Mouse (Mus musculus) ES-E14 (cell line): Measurements from ENCODE around the gene Kcna3. TPM values are rescaled to one million over a fixed set of nuclear protein-coding genes. Genes with fewer than 3 reads are reported as not detected.

Source experiments
- DNase-seq: peaks from one replicate; pipeline ENCODE4 v3.0.0-alpha.2; 2013; ENCODE audit warnings: low read depth, low spot score
- H3K27ac ChIP-seq: 2 replicates; pipeline ENCODE4 v1.5.1; 2012; ENCODE audit warnings: low read depth, mild to moderate bottlenecking, low read length, moderate library complexity, mixed read lengths; ENCODE audit not compliant: poor library complexity, insufficient read depth, severe bottlenecking
- H3K36me3 ChIP-seq: 2 replicates; pipeline ENCODE4 v1.6.1; 2012; ENCODE audit warnings: mild to moderate bottlenecking, low read length, moderate library complexity, mixed read lengths; ENCODE audit not compliant: control insufficient read depth, poor library complexity, insufficient read depth, severe bottlenecking
- H3K4me1 ChIP-seq, 2 experiments: fragments of 150-350 bp in 1 of 2; sonication (generic) in 1 of 2; 2 replicates each; pipeline ENCODE4 v1.6.1; 2012; ENCODE audit warnings: low read length in 2 of 2, mild to moderate bottlenecking in 1 of 2, mixed read lengths in 1 of 2; ENCODE audit not compliant: control insufficient read depth in 2 of 2, insufficient read depth in 2 of 2, poor library complexity in 1 of 2
- H3K4me3 ChIP-seq, 2 experiments: fragments of 150-350 bp in 1 of 2; sonication (generic) in 1 of 2; 2 replicates each; pipeline ENCODE4 v1.5.1; 2012; ENCODE audit warnings: low read length in 2 of 2, low read depth in 1 of 2, mild to moderate bottlenecking in 1 of 2, mixed read lengths in 1 of 2; ENCODE audit not compliant: insufficient read depth in 1 of 2, poor library complexity in 1 of 2, severe bottlenecking in 1 of 2
- H3K9ac ChIP-seq: 2 replicates; pipeline ENCODE4 v1.6.1; 2012; ENCODE audit warnings: low read depth, mild to moderate bottlenecking, low read length, mixed read lengths; ENCODE audit not compliant: poor library complexity, insufficient read depth, severe bottlenecking
- H3K9me3 ChIP-seq: fragments of 150-350 bp; sonication (generic); 2 replicates; pipeline ENCODE4 v1.6.1; 2012; ENCODE audit warnings: low read depth, mild to moderate bottlenecking, low read length; ENCODE audit not compliant: control insufficient read depth, insufficient read depth
- CHD2 ChIP-seq: IDR thresholded peaks from 2 replicates; pipeline ENCODE4 v1.6.1; 2014; ENCODE audit warnings: mild to moderate bottlenecking, low read depth, low read length, inconsistent platforms
- HCFC1 ChIP-seq: IDR thresholded peaks from 2 replicates; pipeline ENCODE4 v1.6.1; 2012; ENCODE audit warnings: low read length, inconsistent platforms, borderline replicate concordance; ENCODE audit not compliant: insufficient read depth
- MAFK ChIP-seq: IDR thresholded peaks from 2 replicates; pipeline ENCODE4 v1.6.1; 2014; ENCODE audit warnings: mild to moderate bottlenecking, low read depth, low read length, inconsistent platforms; ENCODE audit not compliant: insufficient read depth
- ZC3H11A ChIP-seq: IDR thresholded peaks from 2 replicates; pipeline ENCODE4 v1.6.1; 2012; ENCODE audit warnings: low read depth, mild to moderate bottlenecking, inconsistent platforms, low read length, borderline replicate concordance
- ZNF384 ChIP-seq: IDR thresholded peaks from 2 replicates; pipeline ENCODE4 v1.6.1; 2012; ENCODE audit warnings: low read depth, low read length, inconsistent platforms
- in situ Hi-C, 2 experiments: fragments of 600-800 bp; cut with MboI; formaldehyde crosslinking; loops; one replicate each; pipeline ENCODE4 v1.15.1; 2025; ENCODE audit warnings: low sequenced_read_pairs in 2 of 2, inconsistent platforms in 1 of 2; ENCODE audit not compliant: unreplicated experiment in 2 of 2
- total RNA-seq: library from RNA; depleted of rRNA; stranded (reverse); fragments of 300-350 nt; gene quantifications from 2 replicates; pipeline ENCODE4 v1.2.3, GENCODE M21; 2012; rRNA removed

Kcna3 gene
- total RNA-seq, 1 experiment, result 0.85 TPM

DNA sequence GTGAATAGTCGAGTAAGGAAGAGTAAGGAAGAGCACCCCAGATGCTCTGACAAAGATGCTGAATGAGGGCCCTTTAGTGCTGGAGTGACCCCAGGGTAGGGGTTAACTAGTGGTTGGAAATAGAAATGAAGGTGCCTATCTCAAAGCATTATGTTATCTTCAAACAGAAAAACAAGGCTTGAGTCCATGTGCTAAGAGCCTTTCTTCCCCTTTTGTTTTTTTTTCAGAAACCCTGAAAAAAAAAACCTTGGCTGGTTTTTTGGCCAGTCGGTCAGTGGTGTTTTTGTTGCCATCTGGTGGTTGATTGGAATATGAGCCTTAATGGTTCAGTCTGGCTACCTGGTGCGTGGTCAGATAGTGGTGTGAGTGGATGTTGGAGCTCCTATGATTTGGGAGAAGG lies 45.3 kb downstream of the Kcna3 start:
- Histone ChIP-seq H3K9ac (no peak overlapping the region), H3K9me3 (no peaks in the 10 kb centered on the region), H3K4me3 (no peak overlapping the region), H3K36me3 (no peaks in the 10 kb centered on the region), H3K27ac (no peak overlapping the region), H3K4me1 (no peaks in the 10 kb centered on the region)
- DNase-seq, result no peak
- TF ChIP-seq MAFK (no peak), ZC3H11A (0 out of 2 replicates have a peak, but pooled peaks have one; percentile 9), HCFC1 (no peak), CHD2 (no peak), ZNF384 (peak; percentile 85)
- in situ Hi-C loops, result no loop called here

DNA sequence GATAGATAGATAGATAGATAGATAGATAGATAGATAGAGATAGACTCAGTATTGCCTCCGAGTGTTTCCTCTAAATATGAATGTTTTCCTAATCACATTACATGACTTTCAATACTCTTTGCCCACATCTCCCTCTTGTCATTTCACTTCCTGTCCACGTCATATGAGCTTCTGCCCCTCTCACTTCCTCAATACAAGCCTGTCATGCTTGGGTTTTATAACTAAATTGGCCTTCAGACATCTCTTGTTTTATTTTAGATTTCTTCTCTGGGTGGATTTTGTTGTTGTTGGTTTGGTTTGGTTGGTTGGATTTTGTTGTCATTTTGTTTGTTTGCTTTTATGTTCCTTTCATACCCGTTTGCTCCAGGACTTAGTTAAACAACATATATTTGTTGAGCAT lies 48.6 kb downstream of the Kcna3 start:
- TF ChIP-seq HCFC1 (no peak), CHD2 (no peak), MAFK (no peak), ZC3H11A (no peak), ZNF384 (no peak)
- no peak overlapping the region for H3K9ac ChIP-seq
- no peaks in the 10 kb centered on the region for H3K36me3 ChIP-seq
- no peak for DNase-seq
- in situ Hi-C loops, result no loop called here
- H3K9me3 ChIP-seq, result no peaks in the 10 kb centered on the region
- no peaks in the 10 kb centered on the region for H3K4me1 ChIP-seq
- H3K4me3 ChIP-seq, result no peak overlapping the region
- no peak overlapping the region for H3K27ac ChIP-seq

DNA sequence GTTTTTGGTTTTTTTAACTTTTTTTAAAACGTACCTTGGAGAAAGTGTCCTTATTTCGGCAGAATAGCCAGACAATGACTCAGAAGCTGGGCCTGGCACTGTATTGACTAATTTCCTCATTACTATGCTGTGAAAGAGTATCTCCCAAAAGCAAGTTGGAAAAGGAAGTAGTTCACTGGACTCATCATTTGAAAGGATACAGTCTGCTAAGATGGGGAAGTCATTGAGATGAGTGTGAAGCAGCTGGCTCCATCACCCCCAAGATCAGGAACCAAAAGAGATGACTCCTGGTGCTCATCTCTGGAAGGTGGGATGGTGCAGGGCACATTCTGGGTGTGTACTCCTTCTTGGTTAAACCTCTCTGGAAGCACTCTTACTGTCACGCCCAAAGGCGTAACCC lies 51.4 kb downstream of the Kcna3 start:
- Histone ChIP-seq H3K9ac (no peak overlapping the region), H3K9me3 (no peaks in the 10 kb centered on the region), H3K4me1 (no peaks in the 10 kb centered on the region), H3K27ac (no peak overlapping the region), H3K4me3 (no peak overlapping the region), H3K36me3 (no peaks in the 10 kb centered on the region)
- TF ChIP-seq MAFK, result no peak
- no peak for TF ChIP-seq ZC3H11A
- no peak for TF ChIP-seq CHD2
- TF ChIP-seq HCFC1, result no peak
- TF ChIP-seq ZNF384, result no peak
- in situ Hi-C loops, result no loop called here
- DNase-seq, result no peak

Other genes starting within 250 kb of the Kcna3 start
- 0.40 TPM in 1 of 2 replicates, not detected in the other for gene Cd53, start 246.0 kb upstream of the Kcna3 start, total RNA-seq
- not detected in 2 replicates for gene Olfr266, start 209.9 kb upstream of the Kcna3 start, total RNA-seq
- gene Kcna2, start 65.0 kb downstream of the Kcna3 start, total RNA-seq, result under 0.01 TPM in 1 of 2 replicates, not detected in the other
- gene Kcna10, start 146.9 kb downstream of the Kcna3 start, total RNA-seq, result not detected in 2 replicates
- gene Cym, start 185.6 kb downstream of the Kcna3 start, total RNA-seq, result not detected in 2 replicates
- gene A630076J17Rik, start 194.4 kb downstream of the Kcna3 start, total RNA-seq, result not detected in 2 replicates
- 0.05 TPM in 1 of 2 replicates, not detected in the other for gene Prok1, start 203.5 kb downstream of the Kcna3 start, total RNA-seq
- 58.9 and 76.9 TPM in 2 replicates for gene Lamtor5, start 242.7 kb downstream of the Kcna3 start, total RNA-seq